9 mouse cellular contexts compared by ENCODE assay signal in genomic region chr9:119149601-119150000, GRCm38 (mm10). TPM values are rescaled to one million over a fixed set of nuclear protein-coding genes. Genes with fewer than 3 reads are reported as not detected.
DNase-seq lines count a peak whose midpoint lies in the region; ATAC-seq lines count a peak whose summit lies in the region.
"Had no signal": no experiment of that assay in that cellular context is flagged by ENCODE, and none has a peak within 500 bp of the region (broad histone marks: within the 10 kb centered on the region; RNA-seq: fewer than 3 reads in every experiment).

No protein-coding gene starts in this region.

- H3K36me3 ChIP-seq in intestine, embryonic 14.5 days (ENCODE audit: control insufficient read depth, insufficient read depth, low read length): no peaks in the 10 kb centered on the region
- no peaks in the 10 kb centered on the region for H3K36me3 ChIP-seq in intestine, embryonic 16.5 days (ENCODE audit: control insufficient read depth, insufficient read depth, low read length)

- peak; percentile 86 for DNase-seq in intestine, embryonic 14.5 days (ENCODE audit: low spot score)
- DNase-seq in Muller cell, postnatal 12 days (ENCODE audit: inconsistent ontology term): peak; percentile 52
- DNase-seq in embryo, embryonic 10.5 days (ENCODE audit: low spot score): peak; percentile 81
- peak; percentile 68 for DNase-seq in lung, postnatal 10 days
- peak; percentile 70 for DNase-seq in yolk sac, embryonic 10.5 days (ENCODE audit: low spot score)
- DNase-seq in right cerebral cortex, adult 2 months (ENCODE audit: low spot score in 2 of 2): no peak

- H3K9ac ChIP-seq in intestine, embryonic 14.5 days (ENCODE audit: low read length): no peak overlapping the region
- H3K9ac ChIP-seq in intestine, embryonic 16.5 days (ENCODE audit: low read depth, low read length): no peak overlapping the region

- H3K4me2 ChIP-seq in intestine, embryonic 14.5 days (ENCODE audit: low read length): no peak overlapping the region
- H3K4me2 ChIP-seq in intestine, embryonic 16.5 days (ENCODE audit: low read depth, low read length): no peak overlapping the region

- WGBS in intestine, embryonic 14.5 days: 14% methylated on average over 5 of the region's 5 CpGs
- WGBS in intestine, embryonic 16.5 days: 21% methylated on average over 5 of the region's 5 CpGs

- H3K27ac ChIP-seq in intestine, embryonic 14.5 days (ENCODE audit: low read depth): no peak overlapping the region
- no peak overlapping the region for H3K27ac ChIP-seq in intestine, embryonic 16.5 days (ENCODE audit: low read length)
- H3K27ac ChIP-seq: macrophage had no signal

- H3K4me3 ChIP-seq in intestine, embryonic 14.5 days (ENCODE audit: low read depth, low read length): no peak overlapping the region
- H3K4me3 ChIP-seq in intestine, embryonic 16.5 days (ENCODE audit: low read length): no peak overlapping the region

- no peaks in the 10 kb centered on the region for H3K9me3 ChIP-seq in intestine, embryonic 14.5 days (ENCODE audit: control insufficient read depth, low read length)
- no peaks in the 10 kb centered on the region for H3K9me3 ChIP-seq in intestine, embryonic 16.5 days (ENCODE audit: control insufficient read depth, low read length)

- H3K27me3 ChIP-seq in intestine, embryonic 14.5 days (replicated peaks; ENCODE audit: control insufficient read depth, insufficient read depth, low read length): no peaks in the 10 kb centered on the region
- H3K27me3 ChIP-seq in intestine, embryonic 16.5 days (replicated peaks; ENCODE audit: control insufficient read depth, insufficient read depth, low read length): no peaks in the 10 kb centered on the region

- ATAC-seq in intestine, embryonic 14.5 days (replicated peaks; ENCODE audit: low FRiP score, low TSS enrichment, low read depth): no peak
- no peak for ATAC-seq in intestine, embryonic 16.5 days
- ATAC-seq in erythroblast, adult 5-6 weeks (replicated peaks; ENCODE audit: low FRiP score, poor library complexity, severe bottlenecking): no peak

- no peaks in the 10 kb centered on the region for H3K4me1 ChIP-seq in intestine, embryonic 14.5 days (replicated peaks; ENCODE audit: control insufficient read depth, insufficient read depth, low read length)
- no peaks in the 10 kb centered on the region for H3K4me1 ChIP-seq in intestine, embryonic 16.5 days (ENCODE audit: control insufficient read depth, insufficient read depth, low read length)

RNA-seq across cellular contexts. Expression of gene Acaa1b, which starts 7.3 kb away (rescaled TPM):
- polyA plus RNA-seq in intestine, embryonic 14.5 days (2014; fragmentation: Nextera tagmentation; extraction: Ambion mirVana): 2.1 and 2.5 TPM in 2 replicates
- 3.1 and 3.7 TPM in 2 replicates for polyA plus RNA-seq in intestine, embryonic 16.5 days (2015; fragmentation: Nextera tagmentation; extraction: Ambion mirVana)
- not detected in 2 replicates for total RNA-seq in erythroblast, adult 5-6 weeks (2015; ENCODE audit: low replicate concordance)
- 1.4 TPM in 1 of 2 replicates, not detected in the other for total RNA-seq in erythroblast, adult 5-6 weeks (2017; ENCODE audit: low replicate concordance)
- polyA plus RNA-seq: macrophage had no signal

RNA-seq across cellular contexts. Expression of gene Gm47289, which starts 9.4 kb away (rescaled TPM):
- not detected in 2 replicates for polyA plus RNA-seq in intestine, embryonic 14.5 days (2014; fragmentation: Nextera tagmentation; extraction: Ambion mirVana)
- not detected in 2 replicates for polyA plus RNA-seq in intestine, embryonic 16.5 days (2015; fragmentation: Nextera tagmentation; extraction: Ambion mirVana)
- total RNA-seq in erythroblast, adult 5-6 weeks (2015; ENCODE audit: low replicate concordance): not detected in 2 replicates
- not detected in 2 replicates for total RNA-seq in erythroblast, adult 5-6 weeks (2017; ENCODE audit: low replicate concordance)
- polyA plus RNA-seq: macrophage had no signal

RNA-seq across cellular contexts. Expression of gene Dlec1, which starts 47.3 kb away (rescaled TPM):
- polyA plus RNA-seq in intestine, embryonic 14.5 days (2014; fragmentation: Nextera tagmentation; extraction: Ambion mirVana): 0.37 and 0.67 TPM in 2 replicates
- polyA plus RNA-seq in intestine, embryonic 16.5 days (2015; fragmentation: Nextera tagmentation; extraction: Ambion mirVana): 0.31 and 0.43 TPM in 2 replicates
- total RNA-seq in erythroblast, adult 5-6 weeks (2015; ENCODE audit: low replicate concordance): 0.21 TPM in 1 of 2 replicates, not detected in the other
- not detected in 2 replicates for total RNA-seq in erythroblast, adult 5-6 weeks (2017; ENCODE audit: low replicate concordance)

RNA-seq across cellular contexts. Expression of gene Plcd1, which starts 56.3 kb away (rescaled TPM):
- polyA plus RNA-seq in intestine, embryonic 14.5 days (2014; fragmentation: Nextera tagmentation; extraction: Ambion mirVana): 22.1 and 30.3 TPM in 2 replicates
- polyA plus RNA-seq in intestine, embryonic 16.5 days (2015; fragmentation: Nextera tagmentation; extraction: Ambion mirVana): 16.9 and 17.3 TPM in 2 replicates
- total RNA-seq in erythroblast, adult 5-6 weeks (2015; ENCODE audit: low replicate concordance): not detected in 2 replicates
- not detected in 2 replicates for total RNA-seq in erythroblast, adult 5-6 weeks (2017; ENCODE audit: low replicate concordance)

RNA-seq across cellular contexts. Expression of gene Slc22a13, which starts 59.3 kb away (rescaled TPM):
- not detected in 2 replicates for polyA plus RNA-seq in intestine, embryonic 14.5 days (2014; fragmentation: Nextera tagmentation; extraction: Ambion mirVana)
- polyA plus RNA-seq in intestine, embryonic 16.5 days (2015; fragmentation: Nextera tagmentation; extraction: Ambion mirVana): not detected in 2 replicates
- total RNA-seq in erythroblast, adult 5-6 weeks (2015; ENCODE audit: low replicate concordance): not detected in 2 replicates
- not detected in 2 replicates for total RNA-seq in erythroblast, adult 5-6 weeks (2017; ENCODE audit: low replicate concordance)
- polyA plus RNA-seq: macrophage had no signal

Comparison
In these comparisons a context has a peak if more than half of its experiments do, and no peak if none do; other contexts are left out.
1. DNase-seq: peak in intestine, embryonic 14.5 days (single experiment), Muller cell, postnatal 12 days (single experiment), embryo, embryonic 10.5 days (single experiment), lung, postnatal 10 days (single experiment) and yolk sac, embryonic 10.5 days (single experiment); none in right cerebral cortex, adult 2 months (0 of 2).